Mouse (Mus musculus): ENCODE measurements around the gene Oasl1. TPM values are rescaled to one million over a fixed set of nuclear protein-coding genes. Genes with fewer than 3 reads are reported as not detected.

Oasl1 gene
- polyA plus RNA-seq, 1 experiment: 2.7 TPM

GRCm38 (mm10) chr5:114945072-114945471 is 22.0 kb downstream of the Oasl1 start:
- TF ChIP-seq CTCF (IDR thresholded peaks at IDR 0.05; ENCODE audit: insufficient read depth, low read length): no peak
- Histone ChIP-seq H3K4me1 (ENCODE audit: control insufficient read depth, insufficient read depth, low read length) (no peaks in the 10 kb centered on the region), H3K4me3 (replicated peaks; ENCODE audit: extremely low read depth, low read depth, low read length) (no peak overlapping the region)
- DNase-seq: no peak
- 98% methylated on average over 10 of the region's 10 CpGs for WGBS

GRCm38 (mm10) chr5:114948891-114949290 is 25.9 kb downstream of the Oasl1 start:
- no peaks in the 10 kb centered on the region for H3K4me1 ChIP-seq (ENCODE audit: control insufficient read depth, insufficient read depth, low read length)
- no peak for DNase-seq
- no peak overlapping the region for H3K4me3 ChIP-seq (replicated peaks; ENCODE audit: extremely low read depth, low read depth, low read length)
- WGBS: 19% methylated on average over 6 of the region's 6 CpGs
- TF ChIP-seq CTCF (IDR thresholded peaks at IDR 0.05; ENCODE audit: insufficient read depth, low read length) (no peak), POLR2A (IDR thresholded peaks at IDR 0.05; ENCODE audit: borderline replicate concordance, extremely low read depth, low read depth, low read length) (no peak)

- no peak for TF ChIP-seq POLR2A (IDR thresholded peaks at IDR 0.05; ENCODE audit: borderline replicate concordance, extremely low read depth, low read depth, low read length)
- no peak for TF ChIP-seq CTCF (IDR thresholded peaks at IDR 0.05; ENCODE audit: insufficient read depth, low read length)
- WGBS: 47% methylated on average over 5 of the region's 5 CpGs
- DNase-seq: no peak
- H3K4me3 ChIP-seq (replicated peaks; ENCODE audit: extremely low read depth, low read depth, low read length): no peak overlapping the region
- H3K4me1 ChIP-seq (ENCODE audit: control insufficient read depth, insufficient read depth, low read length): no peaks in the 10 kb centered on the region
Observed at GRCm38 (mm10) chr5:114949316-114949715, 26.3 kb downstream of the Oasl1 start.

- DNase-seq: no peak
- Histone ChIP-seq H3K4me3 (replicated peaks; ENCODE audit: extremely low read depth, low read depth, low read length) (no peak overlapping the region), H3K4me1 (ENCODE audit: control insufficient read depth, insufficient read depth, low read length) (no peaks in the 10 kb centered on the region)
- TF ChIP-seq CTCF (IDR thresholded peaks at IDR 0.05; ENCODE audit: insufficient read depth, low read length): no peak
- no peak for TF ChIP-seq POLR2A (IDR thresholded peaks at IDR 0.05; ENCODE audit: borderline replicate concordance, extremely low read depth, low read depth, low read length)
- WGBS: 90% methylated on average over 9 of the region's 9 CpGs
Observed at GRCm38 (mm10) chr5:114949812-114950211, 26.8 kb downstream of the Oasl1 start.

- no peak for DNase-seq
- TF ChIP-seq POLR2A (IDR thresholded peaks at IDR 0.05; ENCODE audit: borderline replicate concordance, extremely low read depth, low read depth, low read length) (no peak), CTCF (IDR thresholded peaks at IDR 0.05; ENCODE audit: insufficient read depth, low read length) (no peak)
- H3K4me1 ChIP-seq (ENCODE audit: control insufficient read depth, insufficient read depth, low read length): no peaks in the 10 kb centered on the region
- H3K4me3 ChIP-seq (replicated peaks; ENCODE audit: extremely low read depth, low read depth, low read length): no peak overlapping the region
- 75% methylated on average over 12 of the region's 12 CpGs for WGBS
Observed at GRCm38 (mm10) chr5:114950669-114951068, 27.6 kb downstream of the Oasl1 start.

- TF ChIP-seq CTCF (IDR thresholded peaks at IDR 0.05; ENCODE audit: insufficient read depth, low read length) (no peak), POLR2A (IDR thresholded peaks at IDR 0.05; ENCODE audit: borderline replicate concordance, extremely low read depth, low read depth, low read length) (no peak)
Observed at GRCm38 (mm10) chr5:114951279-114951880, 28.3 kb downstream of the Oasl1 start.

GRCm38 (mm10) chr5:114953326-114953725 is 30.3 kb downstream of the Oasl1 start:
- 83% methylated on average over 14 of the region's 14 CpGs for WGBS
- no peak for DNase-seq
- Histone ChIP-seq H3K4me1 (ENCODE audit: control insufficient read depth, insufficient read depth, low read length) (no peaks in the 10 kb centered on the region), H3K4me3 (replicated peaks; ENCODE audit: extremely low read depth, low read depth, low read length) (no peak overlapping the region)
- no peak for TF ChIP-seq POLR2A (IDR thresholded peaks at IDR 0.05; ENCODE audit: borderline replicate concordance, extremely low read depth, low read depth, low read length)
- no peak for TF ChIP-seq CTCF (IDR thresholded peaks at IDR 0.05; ENCODE audit: insufficient read depth, low read length)

More at GRCm38 (mm10) chr5:114951279-114951880, 28.3 kb downstream of the Oasl1 start:
- no peak for DNase-seq
- Histone ChIP-seq H3K4me3 (replicated peaks; ENCODE audit: extremely low read depth, low read depth, low read length) (no peak overlapping the region), H3K4me1 (ENCODE audit: control insufficient read depth, insufficient read depth, low read length) (no peaks in the 10 kb centered on the region)
- 79% methylated on average over 21 of the region's 21 CpGs for WGBS

- TF ChIP-seq CTCF (IDR thresholded peaks at IDR 0.05; ENCODE audit: insufficient read depth, low read length) (no peak), POLR2A (IDR thresholded peaks at IDR 0.05; ENCODE audit: borderline replicate concordance, extremely low read depth, low read depth, low read length) (no peak)
- WGBS: 83% methylated on average over 5 of the region's 5 CpGs
- Histone ChIP-seq H3K4me1 (ENCODE audit: control insufficient read depth, insufficient read depth, low read length) (no peaks in the 10 kb centered on the region), H3K4me3 (replicated peaks; ENCODE audit: extremely low read depth, low read depth, low read length) (no peak overlapping the region)
- DNase-seq: no peak
Observed at GRCm38 (mm10) chr5:114958069-114958468, 35.0 kb downstream of the Oasl1 start.

- DNase-seq: no peak
- no peaks in the 10 kb centered on the region for H3K4me1 ChIP-seq (ENCODE audit: control insufficient read depth, insufficient read depth, low read length)
- H3K4me3 ChIP-seq (replicated peaks; ENCODE audit: extremely low read depth, low read depth, low read length): no peak overlapping the region
- WGBS: 40% methylated on average over 4 of the region's 4 CpGs
- TF ChIP-seq CTCF (IDR thresholded peaks at IDR 0.05; ENCODE audit: insufficient read depth, low read length) (no peak), POLR2A (IDR thresholded peaks at IDR 0.05; ENCODE audit: borderline replicate concordance, extremely low read depth, low read depth, low read length) (no peak)
Observed at GRCm38 (mm10) chr5:114961590-114962360, 38.7 kb downstream of the Oasl1 start.

Data from lung, adult 2 months (tissue).